Mouse (Mus musculus) frontal cortex, postnatal 10 days (tissue): ENCODE measurements around the gene Tmf1.

ENCODE experiments used
- DNase-seq, 2 experiments: peaks; one replicate each; pipeline ENCODE4 v3.0.0; 2022; ENCODE audit warnings: low spot score in 2 of 2, mixed read lengths in 1 of 2

Tmf1 gene

GRCm38 (mm10) chr6:97204252-97204869 lies 25.4 kb upstream of the Tmf1 start:
- DNase-seq = no peak

DNA sequence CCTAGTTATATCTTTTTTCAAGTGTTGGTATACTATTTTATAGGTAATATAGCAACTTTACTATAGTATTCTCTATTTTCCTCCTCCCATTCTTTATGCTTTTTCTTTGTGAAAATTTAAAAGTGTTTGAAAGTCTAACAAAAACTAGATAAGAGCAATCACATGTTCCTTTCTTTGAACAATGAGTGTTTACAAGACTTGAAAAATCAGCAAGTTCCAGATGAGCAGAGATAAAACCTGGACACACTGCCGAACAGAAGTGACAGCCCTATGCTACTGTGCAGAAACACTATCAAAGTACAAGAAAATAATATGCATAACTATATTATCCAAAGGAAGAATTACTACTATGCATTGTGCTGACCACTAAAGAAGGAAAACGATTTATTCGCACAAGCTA lies 23.6 kb upstream of the Tmf1 start:
- DNase-seq = no peak

GRCm38 (mm10) chr6:97200437-97200836 lies 21.5 kb upstream of the Tmf1 start:
- DNase-seq = no peak

GRCm38 (mm10) chr6:97179367-97179828 lies 476 bp upstream of the Tmf1 start:
- no peak for DNase-seq

DNA sequence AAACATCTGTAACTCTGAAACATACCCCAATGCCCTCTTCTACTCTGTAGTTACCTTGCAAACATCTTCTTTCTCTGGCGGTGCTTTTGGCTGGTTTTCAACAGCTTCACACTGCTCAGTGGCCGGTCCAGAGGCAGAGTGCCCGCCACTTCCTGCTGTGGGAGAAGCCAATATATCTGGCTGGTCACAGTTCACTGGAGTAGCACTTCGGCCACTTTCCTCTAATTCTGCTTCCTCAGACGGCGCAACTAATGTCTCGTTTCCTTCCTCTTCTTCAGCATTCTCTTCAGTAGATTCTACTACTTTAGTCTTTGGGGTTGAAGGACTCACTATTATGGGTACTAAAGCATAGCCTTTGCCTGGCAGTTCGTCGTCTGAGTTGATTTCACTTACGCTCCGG lies 3.2 kb downstream of the Tmf1 start:
- DNase-seq = no peak

DNA sequence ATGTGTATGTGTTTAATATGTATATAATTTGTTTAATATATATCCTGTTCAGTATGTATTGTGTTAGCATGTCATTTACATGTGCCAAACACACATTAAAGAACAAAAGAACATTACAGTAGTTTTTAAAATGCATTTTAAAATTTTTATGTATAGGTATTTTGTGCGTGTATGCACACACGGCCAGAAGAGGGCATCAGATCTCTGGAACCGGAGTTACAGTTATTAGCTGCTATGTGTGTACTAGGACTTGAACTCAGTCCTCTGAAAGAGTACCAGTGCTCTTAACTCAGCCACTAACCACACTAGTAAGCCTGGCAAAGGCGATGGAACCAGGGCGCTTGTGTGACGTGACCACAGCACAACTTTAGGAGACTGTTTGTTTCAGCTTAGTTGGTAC lies 28.8 kb downstream of the Tmf1 start:
- no peak for DNase-seq

DNA sequence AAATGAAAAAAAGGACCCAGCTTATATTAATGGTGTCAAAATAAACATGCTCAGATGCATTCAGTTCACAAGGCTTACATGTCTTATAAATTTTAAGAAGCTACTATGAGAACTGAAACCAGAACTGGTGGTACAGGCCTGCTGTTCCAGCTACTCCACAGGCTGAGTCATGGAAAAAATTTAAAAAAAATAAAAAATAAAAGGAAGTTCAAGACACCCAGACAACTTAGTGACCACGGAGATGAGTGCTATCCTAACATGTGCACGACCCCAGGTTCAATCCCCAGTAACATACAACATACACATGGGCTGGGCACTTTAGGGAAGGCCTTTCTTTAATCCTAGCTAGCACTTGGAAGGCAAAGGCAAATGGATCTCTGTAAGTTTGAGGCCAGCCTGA lies 29.2 kb downstream of the Tmf1 start:
- DNase-seq = no peak

DNA sequence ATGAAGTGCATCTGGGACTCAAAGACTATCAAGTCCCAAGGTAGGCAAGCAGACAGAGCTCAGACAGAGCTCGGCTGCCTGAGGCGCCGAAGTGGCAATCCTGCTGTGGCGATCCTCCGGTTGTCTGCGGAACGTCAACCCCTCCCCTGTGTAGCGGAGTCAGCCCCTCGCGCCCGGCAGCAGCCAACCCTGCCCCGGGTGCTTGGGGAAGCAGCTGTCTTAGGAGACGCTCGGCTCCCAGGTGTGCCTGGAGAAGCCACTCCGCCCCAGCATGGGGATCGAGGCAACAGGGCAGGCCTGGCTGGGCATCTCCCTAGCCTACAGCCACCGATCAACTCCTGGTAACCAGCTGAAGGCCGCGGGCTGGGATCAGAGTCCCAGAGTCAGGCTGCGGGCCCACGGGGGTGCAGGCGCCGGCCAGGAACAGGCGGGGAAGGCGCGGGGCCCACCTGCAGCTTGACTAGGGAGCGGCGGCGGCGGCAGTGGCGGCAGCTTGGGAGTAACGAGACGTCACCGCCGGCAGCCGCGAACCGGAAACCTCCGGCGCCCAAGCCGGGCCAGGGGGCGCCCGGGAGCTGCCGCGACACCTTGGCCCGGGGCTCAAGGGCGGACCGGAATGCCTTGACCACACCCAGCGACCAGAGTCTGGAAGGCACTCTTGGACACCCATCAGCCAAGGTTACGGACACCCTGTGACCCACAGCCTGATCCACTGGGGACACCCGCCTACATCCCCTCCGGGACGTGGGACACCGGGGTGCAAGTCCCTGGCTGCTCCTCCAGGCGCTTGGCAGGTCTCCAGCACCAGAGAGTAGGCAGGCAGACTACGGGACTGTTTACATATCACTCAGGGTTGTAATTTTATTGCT lies 30.3 kb downstream of the Tmf1 start, which contains the start of gene Eogt:
Eogt (minus strand) TSS at position 800 of the 869 bp plus-strand sequence.
- DNase-seq = peak; percentile 48 to 73

DNA sequence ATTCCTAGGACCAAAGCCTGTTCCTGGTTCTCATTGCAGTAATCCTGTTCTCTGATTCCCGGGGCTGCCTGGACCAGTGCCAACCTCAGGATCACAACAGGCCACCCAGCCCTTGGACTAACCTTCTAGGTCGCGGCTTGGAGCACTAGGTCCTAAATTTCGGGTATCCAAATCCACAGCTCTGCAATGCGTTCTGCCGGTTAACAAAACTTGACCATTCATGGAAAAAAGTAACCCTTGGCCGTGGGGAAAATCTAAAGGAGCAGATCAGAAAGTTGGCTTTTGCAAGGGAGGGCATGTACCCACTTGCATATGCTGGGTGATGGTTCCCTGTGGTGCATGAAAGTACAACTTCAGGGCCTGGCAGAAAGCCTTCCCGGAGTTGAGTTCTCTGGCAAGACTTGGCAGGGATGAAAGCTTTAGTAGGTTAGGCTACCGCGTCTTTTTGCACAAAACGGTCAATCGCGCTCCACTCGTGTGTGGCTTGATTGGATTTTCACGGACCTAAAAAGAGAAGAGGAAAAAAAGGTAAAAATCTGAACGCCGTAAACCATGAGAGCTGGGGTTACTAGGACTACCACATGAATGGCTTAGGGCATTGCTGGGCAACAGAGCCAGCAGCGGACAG lies 31.1 kb downstream of the Tmf1 start:
- DNase-seq = peak; percentile 20 to 43

- no peak for DNase-seq
Observed at GRCm38 (mm10) chr6:97145156-97145555, 33.8 kb downstream of the Tmf1 start.

DNA sequence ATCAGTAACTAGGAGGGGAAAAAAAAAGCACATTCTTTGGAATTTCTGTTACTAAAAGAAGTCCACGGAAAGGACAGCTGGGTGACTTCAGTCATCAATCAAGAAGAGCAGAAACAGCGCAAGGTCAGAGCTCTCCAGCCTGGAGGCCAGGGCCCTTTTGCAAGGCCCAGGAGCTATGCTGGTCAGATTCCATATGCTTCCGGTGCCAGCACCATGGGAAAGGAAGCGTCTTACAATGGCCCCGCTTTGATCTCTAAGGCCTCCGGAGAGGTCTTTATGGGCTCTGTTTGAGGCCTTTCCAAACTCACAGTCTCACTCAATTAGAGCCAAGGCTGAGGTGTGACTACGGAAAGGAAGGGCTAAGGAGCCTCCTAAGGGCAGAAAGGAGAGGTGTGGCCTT lies 34.6 kb downstream of the Tmf1 start:
- DNase-seq = no peak

DNA sequence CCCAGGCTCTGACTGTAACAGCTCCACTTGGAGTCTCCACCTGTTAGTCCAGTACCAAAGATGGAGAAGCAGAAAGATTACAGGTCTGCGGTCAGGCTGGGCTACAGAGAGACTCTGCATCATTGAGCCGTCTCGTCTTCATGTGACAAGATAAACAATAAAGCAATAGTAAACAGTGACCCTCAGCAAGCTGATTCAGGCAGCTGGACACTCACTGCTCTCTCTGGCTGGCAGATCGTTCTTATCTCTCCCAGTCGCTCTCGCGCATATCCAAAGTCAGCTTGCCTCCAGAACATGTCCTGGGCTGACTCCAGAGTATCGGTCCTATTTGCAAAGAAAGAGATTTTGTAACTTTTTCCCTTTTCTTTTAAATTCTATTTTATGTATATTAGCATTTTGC lies 36.3 kb downstream of the Tmf1 start:
- no peak for DNase-seq

DNA sequence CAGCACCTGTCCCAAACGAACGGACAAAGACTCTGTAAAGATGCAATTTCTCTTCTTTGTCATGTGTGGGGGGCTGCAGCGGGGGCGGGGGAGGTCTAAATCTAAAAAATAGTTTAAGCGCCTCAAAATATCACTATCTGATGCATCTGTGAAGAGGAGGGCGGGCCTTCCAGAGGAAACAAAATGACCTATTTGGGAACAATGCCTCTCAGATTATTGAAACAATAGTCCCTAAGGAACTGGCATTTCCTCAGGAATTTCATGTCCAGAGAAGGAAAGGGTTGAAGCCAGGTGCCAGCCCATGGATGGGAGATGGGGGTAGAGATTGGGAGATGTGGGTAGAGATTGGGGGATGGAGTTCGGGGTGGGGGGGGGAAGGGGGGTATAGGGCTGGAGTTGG lies 37.1 kb downstream of the Tmf1 start:
- no peak for DNase-seq

- no peak for DNase-seq
Observed at GRCm38 (mm10) chr6:97132707-97133303, 46.1 kb downstream of the Tmf1 start.

- DNase-seq = no peak
Observed at GRCm38 (mm10) chr6:97131808-97132207, 47.1 kb downstream of the Tmf1 start.

GRCm38 (mm10) chr6:97130979-97131378 lies 47.9 kb downstream of the Tmf1 start:
- no peak for DNase-seq

GRCm38 (mm10) chr6:97124336-97125010 lies 54.4 kb downstream of the Tmf1 start:
- no peak for DNase-seq

- no peak for DNase-seq
Observed at GRCm38 (mm10) chr6:97120922-97121321, 58.0 kb downstream of the Tmf1 start.

- no peak for DNase-seq
Observed at GRCm38 (mm10) chr6:97118327-97118726, 60.6 kb downstream of the Tmf1 start.

DNA sequence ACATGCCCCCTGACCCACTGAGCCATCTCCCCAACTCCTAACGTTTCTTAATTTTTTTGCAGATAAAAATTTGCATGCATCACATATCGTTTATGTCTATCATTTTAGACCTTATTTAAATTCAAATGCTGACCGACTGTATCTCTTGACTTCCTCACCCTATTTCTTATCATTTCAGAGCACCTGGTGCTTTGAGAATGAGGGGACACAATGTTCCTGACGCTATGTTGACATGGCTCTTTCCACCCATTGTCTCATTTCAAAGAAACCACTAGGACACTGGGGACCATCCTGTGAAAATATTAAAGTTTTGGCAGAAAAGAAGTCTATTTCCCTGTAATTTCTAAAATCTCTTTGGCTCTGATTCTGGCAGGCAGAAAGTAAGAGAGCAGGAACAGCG lies 62.0 kb downstream of the Tmf1 start:
- no peak for DNase-seq

DNA sequence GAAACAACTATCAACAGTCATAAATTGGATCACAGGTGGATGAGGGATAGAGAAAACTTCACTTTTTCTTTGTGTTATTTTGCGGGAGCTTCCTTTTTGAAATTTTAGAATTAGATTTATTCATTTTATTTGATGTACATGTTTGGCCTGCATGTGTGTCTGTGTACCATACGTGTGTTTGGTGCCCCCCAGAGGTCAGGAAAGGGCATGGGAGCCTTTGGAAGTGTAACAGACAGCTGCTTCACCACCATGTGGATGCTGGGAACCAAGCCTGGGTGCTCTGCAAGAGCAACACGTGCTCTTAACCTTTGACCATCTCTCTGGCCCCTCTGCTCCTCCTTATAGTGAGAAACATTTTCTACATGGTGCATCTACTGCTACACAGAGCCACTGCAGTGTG lies 64.1 kb downstream of the Tmf1 start:
- DNase-seq = no peak

GRCm38 (mm10) chr6:97112177-97112576 lies 66.7 kb downstream of the Tmf1 start:
- DNase-seq = no peak
